17 mouse cellular contexts compared by ENCODE assay signal in genomic region chr4:149036592-149036991, GRCm38 (mm10).
DNase-seq lines count a peak whose midpoint lies in the region; ATAC-seq and TF ChIP-seq lines count a peak whose summit lies in the region.
"Had no signal": no experiment of that assay in that cellular context is flagged by ENCODE, and none has a peak within 500 bp of the region (broad histone marks: within the 10 kb centered on the region; RNA-seq: fewer than 3 reads in every experiment).

No protein-coding gene starts in this region.

- ATAC-seq in kidney, embryonic 15.5 days (replicated peaks; ENCODE audit: low FRiP score): no peak
- ATAC-seq in neural tube, embryonic 14.5 days (ENCODE audit: low read depth): no peak
- ATAC-seq: forebrain, embryonic 13.5 days; intestine, postnatal 0 days; Patski had no signal

- no peak for TF ChIP-seq POLR2A in CH12.LX (IDR thresholded peaks at IDR 0.05; ENCODE audit: low read depth, low read length)
- TF ChIP-seq POLR2A in brain, embryonic 14.5 days (IDR thresholded peaks at IDR 0.05; ENCODE audit: borderline replicate concordance, extremely low read depth, insufficient read depth, insufficient read length, poor library complexity, severe bottlenecking): no peak

- dilution Hi-C loops in CH12.LX (cut with MboI; ENCODE audit: extremely low pct_ligation_motif_present, extremely low pct_unique_long_range_greater_than_20kb, low sequenced_read_pairs): no loop called here

- peaks cover 49% of the 10 kb centered on the region for H3K4me1 ChIP-seq in kidney, embryonic 15.5 days
- peaks cover 0 to 19% of the 10 kb centered on the region in 2 experiments; a peak in 2 of 4 replicates for H3K4me1 ChIP-seq in CH12.LX (ENCODE audit: control insufficient read depth in 1 of 2, insufficient read depth in 2 of 2)
- peaks cover 13% of the 10 kb centered on the region; the same call in 1 of the 2 replicates for H3K4me1 ChIP-seq in neural tube, embryonic 14.5 days (ENCODE audit: control insufficient read depth, insufficient read depth, low read length)
- H3K4me1 ChIP-seq: liver, embryonic 15.5 days had no signal

- no peak for TF ChIP-seq CTCF in CH12.LX (conservative IDR thresholded peaks at IDR 0.05 in 1 of 2, IDR thresholded peaks at IDR 0.05 in 1 of 2; ENCODE audit: low read depth in 2 of 2, low read length in 2 of 2)
- no peak for TF ChIP-seq CTCF in brain, embryonic 14.5 days (IDR thresholded peaks at IDR 0.05; ENCODE audit: borderline replicate concordance, extremely low read depth, insufficient read depth, insufficient read length)

- H3K9me3 ChIP-seq in kidney, embryonic 15.5 days (replicated peaks): no peaks in the 10 kb centered on the region
- no peaks in the 10 kb centered on the region for H3K9me3 ChIP-seq in CH12.LX (replicated peaks; ENCODE audit: low read length)
- H3K9me3 ChIP-seq in neural tube, embryonic 14.5 days (ENCODE audit: control insufficient read depth, low read length): no peaks in the 10 kb centered on the region
- H3K9me3 ChIP-seq: forebrain, embryonic 13.5 days; hindbrain, embryonic 15.5 days; liver, embryonic 15.5 days had no signal

- in situ Hi-C loops in CH12.LX (cut with MboI; ENCODE audit: low pct_ligation_motif_present, low pct_unique_long_range_greater_than_20kb, low sequenced_read_pairs): no loop called here

- H3K79me2 ChIP-seq in CH12.LX (replicated peaks; ENCODE audit: control insufficient read depth, extremely low read depth, insufficient read depth, poor library complexity, severe bottlenecking): no peaks in the 10 kb centered on the region

- DNase-seq in kidney, postnatal 14 days: no peak
- peak; percentile 12 for DNase-seq in CH12.LX (ENCODE audit: extremely low read depth)
- DNase-seq in brain, embryonic 14.5 days (ENCODE audit: low read depth): peak; percentile 46
- DNase-seq in c-Kit-positive CD71-positive TER-119-positive erythroid progenitor cells, embryonic 14.5 days (ENCODE audit: low spot score): no peak
- no peak for DNase-seq in gastrocnemius, postnatal 10 days
- DNase-seq: adrenal gland, postnatal 10 days; cerebellum, postnatal 36 days; gastrocnemius, postnatal 36 days; midbrain, embryonic 14.5 days had no signal

- peak overlapping the region; percentile 57; the same call in 1 of the 2 replicates for H3K27ac ChIP-seq in kidney, embryonic 15.5 days
- no peak overlapping the region for H3K27ac ChIP-seq in CH12.LX (ENCODE audit: insufficient read depth, low read depth)
- peak overlapping the region; percentile 34; the same call in 1 of the 2 replicates for H3K27ac ChIP-seq in neural tube, embryonic 14.5 days (ENCODE audit: low read depth, low read length)
- H3K27ac ChIP-seq: forebrain, embryonic 13.5 days; hindbrain, embryonic 15.5 days; liver, embryonic 15.5 days had no signal

- H3K27me3 ChIP-seq in kidney, embryonic 15.5 days: no peaks in the 10 kb centered on the region
- no peaks in the 10 kb centered on the region for H3K27me3 ChIP-seq in CH12.LX (replicated peaks)
- H3K27me3 ChIP-seq in neural tube, embryonic 14.5 days (ENCODE audit: control insufficient read depth, insufficient read depth, low read length): no peaks in the 10 kb centered on the region
- H3K27me3 ChIP-seq: forebrain, embryonic 13.5 days; hindbrain, embryonic 15.5 days; liver, embryonic 15.5 days; Patski had no signal

- no peak overlapping the region for H3K4me3 ChIP-seq in kidney, embryonic 15.5 days (replicated peaks)
- no peak overlapping the region for H3K4me3 ChIP-seq in CH12.LX (replicated peaks in 1 of 3; ENCODE audit: low read depth in 2 of 3, low read length in 2 of 3, poor library complexity in 1 of 3)
- no peak overlapping the region for H3K4me3 ChIP-seq in neural tube, embryonic 14.5 days (ENCODE audit: low read depth, low read length)
- H3K4me3 ChIP-seq: forebrain, embryonic 13.5 days; hindbrain, embryonic 15.5 days; liver, embryonic 15.5 days; myocyte had no signal

- WGBS in kidney, embryonic 15.5 days: 54% methylated on average over 9 of the region's 9 CpGs
- WGBS in neural tube, embryonic 14.5 days: 35% methylated on average over 9 of the region's 9 CpGs

- H3K9ac ChIP-seq in kidney, embryonic 15.5 days: no peak overlapping the region
- no peak overlapping the region for H3K9ac ChIP-seq in CH12.LX (ENCODE audit: insufficient read depth, low read depth)
- H3K9ac ChIP-seq in neural tube, embryonic 14.5 days (replicated peaks; ENCODE audit: low read depth, low read length): no peak overlapping the region
- H3K9ac ChIP-seq: hindbrain, embryonic 15.5 days; liver, embryonic 15.5 days had no signal

- no peak for TF ChIP-seq RAD21 in CH12.LX (IDR thresholded peaks at IDR 0.05; ENCODE audit: low read depth, low read length)

- H3K36me3 ChIP-seq in kidney, embryonic 15.5 days: peaks cover 6% of the 10 kb centered on the region
- peaks cover 13 to 77% of the 10 kb centered on the region in 2 experiments for H3K36me3 ChIP-seq in CH12.LX (replicated peaks in 1 of 2; ENCODE audit: control insufficient read depth in 1 of 2, insufficient read depth in 1 of 2, low read length in 1 of 2)
- H3K36me3 ChIP-seq in neural tube, embryonic 14.5 days (ENCODE audit: control insufficient read depth, insufficient read depth, low read length): no peaks in the 10 kb centered on the region
- H3K36me3 ChIP-seq: hindbrain, embryonic 15.5 days had no signal

- no peak for TF ChIP-seq EP300 in CH12.LX (IDR thresholded peaks at IDR 0.05; ENCODE audit: low read length)

- H3K4me2 ChIP-seq in kidney, embryonic 15.5 days: no peak overlapping the region
- H3K4me2 ChIP-seq in CH12.LX (ENCODE audit: insufficient read depth, low read depth, poor library complexity, severe bottlenecking): no peak overlapping the region
- no peak overlapping the region for H3K4me2 ChIP-seq in neural tube, embryonic 14.5 days (ENCODE audit: low read depth, low read length)
- H3K4me2 ChIP-seq: forebrain, embryonic 13.5 days; hindbrain, embryonic 15.5 days; liver, embryonic 15.5 days had no signal

TF ChIP-seq in CH12.LX, 34 proteins besides CTCF, POLR2A, EP300 and RAD21:
- no peak for TF ChIP-seq E2F4 (IDR thresholded peaks at IDR 0.05; ENCODE audit: insufficient replicate concordance, low read depth, low read length)
- TF ChIP-seq ZNF384 (IDR thresholded peaks at IDR 0.05; ENCODE audit: low read depth, low read length): peak; percentile 37
- TF ChIP-seq USF2 (conservative IDR thresholded peaks at IDR 0.05; ENCODE audit: low read depth, low read length): no peak
- TF ChIP-seq GABPA (IDR thresholded peaks at IDR 0.05; ENCODE audit: insufficient replicate concordance, low read depth, low read length): no peak

Comparison
In these comparisons a context has a peak if more than half of its experiments do, and no peak if none do; other contexts are left out.
1. DNase-seq: peak in CH12.LX (single experiment) and brain, embryonic 14.5 days (single experiment); none in kidney, postnatal 14 days (single experiment), c-Kit-positive CD71-positive TER-119-positive erythroid progenitor cells, embryonic 14.5 days (single experiment) and gastrocnemius, postnatal 10 days (single experiment).